Mouse (Mus musculus): ENCODE measurements around the gene Slc1a1.

- TF ChIP-seq CTCF (IDR thresholded peaks at IDR 0.05; ENCODE audit: control insufficient read depth, insufficient read depth, insufficient replicate concordance, low read depth, low read length) (no peak), POLR2A (IDR thresholded peaks at IDR 0.05; ENCODE audit: control insufficient read depth, low read depth, low read length) (no peak)
Measured at GRCm38 (mm10) chr19:28797611-28798010, 37.2 kb upstream of the Slc1a1 start.

Data from testis, adult 2 months (tissue).